Mouse (Mus musculus): Measurements from ENCODE around the gene Naaa.
A peak's percentile ranks its signal among the peaks of the same experiment; 100 is the strongest.

The Naaa gene

DNA sequence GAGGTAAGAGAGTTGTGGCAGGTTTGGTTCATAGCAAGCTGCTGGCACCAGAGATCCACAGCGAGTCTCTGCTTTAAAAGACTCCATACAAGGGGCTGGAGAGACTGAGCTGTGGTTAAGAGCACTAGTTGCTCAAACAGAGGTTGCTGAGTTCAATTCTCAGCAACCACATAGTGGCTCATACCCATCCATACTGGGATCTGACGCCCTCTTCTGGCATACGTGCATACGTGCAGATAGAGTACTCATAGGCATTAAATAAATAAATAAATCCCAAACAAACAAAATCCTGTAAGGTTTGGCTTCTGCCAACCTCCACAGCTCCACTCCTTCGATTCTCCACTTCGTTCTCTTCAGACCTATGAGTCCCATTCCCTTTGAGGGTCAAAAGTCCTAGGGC lies 25.9 kb downstream of the Naaa start:
- H3K9me3 ChIP-seq (ENCODE audit: low read length): no peaks in the 10 kb centered on the region

DNA sequence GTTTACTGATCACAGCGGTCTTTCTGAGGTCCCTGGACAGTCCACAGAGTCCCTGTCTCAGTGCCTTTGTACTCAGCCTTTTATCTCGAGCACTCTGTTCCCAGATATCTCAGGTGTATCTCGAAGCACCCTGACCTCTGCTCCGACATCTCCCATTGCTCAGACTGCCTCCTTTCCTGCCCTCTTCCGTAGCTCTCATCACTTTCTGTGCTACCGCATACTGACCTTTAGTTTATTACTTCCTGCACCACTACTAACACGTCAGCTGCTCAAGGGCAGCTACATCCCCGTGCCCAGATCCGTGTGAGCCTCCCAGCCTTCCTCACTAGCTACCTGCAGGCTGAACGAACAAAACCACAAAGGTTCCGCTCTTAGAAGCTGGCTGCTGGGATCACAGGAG lies 29.4 kb downstream of the Naaa start:
- Histone ChIP-seq H3K4me1 (replicated peaks; ENCODE audit: low read depth, low read length) (peaks cover 31% of the 10 kb centered on the region), H3K27me3 (ENCODE audit: insufficient read depth, low read length) (peaks cover 8% of the 10 kb centered on the region; the same call in 1 of the 2 replicates), H3K4me3 (replicated peaks; ENCODE audit: low read length) (peak overlapping the region; percentile 57), H3K9me3 (ENCODE audit: low read length) (no peaks in the 10 kb centered on the region; the same call in 1 of the 2 replicates), H3K36me3 (ENCODE audit: insufficient read depth, low read length) (peaks cover 6% of the 10 kb centered on the region; the same call in 1 of the 2 replicates)
- TF ChIP-seq POU5F1 (IDR thresholded peaks at IDR 0.05; ENCODE audit: borderline replicate concordance, low read length): no peak
- TF ChIP-seq NANOG (IDR thresholded peaks at IDR 0.05; ENCODE audit: borderline replicate concordance, low read length): no peak

More for the DNA sequence above, 25.9 kb downstream of the Naaa start:
- Histone ChIP-seq H3K36me3 (ENCODE audit: insufficient read depth, low read length) (no peaks in the 10 kb centered on the region), H3K4me1 (replicated peaks; ENCODE audit: low read depth, low read length) (peaks cover 36% of the 10 kb centered on the region), H3K4me3 (replicated peaks; ENCODE audit: low read length) (no peak overlapping the region), H3K27me3 (ENCODE audit: insufficient read depth, low read length) (peaks cover 8% of the 10 kb centered on the region; the same call in 1 of the 2 replicates)
- TF ChIP-seq CTCF (conservative IDR thresholded peaks at IDR 0.05; ENCODE audit: low read length) (peak; percentile 28; the same call in 1 of the 2 replicates), POU5F1 (IDR thresholded peaks at IDR 0.05; ENCODE audit: borderline replicate concordance, low read length) (no peak), NANOG (IDR thresholded peaks at IDR 0.05; ENCODE audit: borderline replicate concordance, low read length) (no peak)

DNA sequence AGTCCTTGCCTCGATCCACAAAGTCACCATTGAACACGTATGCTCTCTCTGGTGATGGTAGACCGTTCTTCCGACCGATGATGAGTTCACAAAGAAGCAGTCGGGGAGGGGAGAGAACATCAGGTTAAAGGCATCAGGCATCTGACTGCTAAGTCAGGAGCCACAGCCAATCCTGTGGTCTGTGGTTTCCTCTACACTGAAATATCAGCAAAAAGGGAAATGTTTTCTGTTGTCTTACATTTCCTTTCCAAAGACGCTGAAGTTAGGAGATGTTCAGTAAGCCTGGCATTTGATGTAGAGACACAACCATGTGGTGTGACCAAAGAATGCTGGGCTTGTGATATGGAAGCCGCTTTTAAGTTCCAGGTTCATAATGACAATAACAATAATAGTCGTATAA lies 32.5 kb downstream of the Naaa start:
- H3K27me3 ChIP-seq (ENCODE audit: insufficient read depth, low read length): peaks cover 8% of the 10 kb centered on the region; the same call in 1 of the 2 replicates
- peaks cover 6% of the 10 kb centered on the region; the same call in 1 of the 2 replicates for H3K36me3 ChIP-seq (ENCODE audit: insufficient read depth, low read length)
- H3K4me1 ChIP-seq (replicated peaks; ENCODE audit: low read depth, low read length): peaks cover 22% of the 10 kb centered on the region
- TF ChIP-seq NANOG (IDR thresholded peaks at IDR 0.05; ENCODE audit: borderline replicate concordance, low read length) (no peak), CTCF (conservative IDR thresholded peaks at IDR 0.05; ENCODE audit: low read length) (no peak), POU5F1 (IDR thresholded peaks at IDR 0.05; ENCODE audit: borderline replicate concordance, low read length) (no peak)
- H3K4me3 ChIP-seq (replicated peaks; ENCODE audit: low read length): no peak overlapping the region
- no peaks in the 10 kb centered on the region; the same call in 1 of the 2 replicates for H3K9me3 ChIP-seq (ENCODE audit: low read length)

DNA sequence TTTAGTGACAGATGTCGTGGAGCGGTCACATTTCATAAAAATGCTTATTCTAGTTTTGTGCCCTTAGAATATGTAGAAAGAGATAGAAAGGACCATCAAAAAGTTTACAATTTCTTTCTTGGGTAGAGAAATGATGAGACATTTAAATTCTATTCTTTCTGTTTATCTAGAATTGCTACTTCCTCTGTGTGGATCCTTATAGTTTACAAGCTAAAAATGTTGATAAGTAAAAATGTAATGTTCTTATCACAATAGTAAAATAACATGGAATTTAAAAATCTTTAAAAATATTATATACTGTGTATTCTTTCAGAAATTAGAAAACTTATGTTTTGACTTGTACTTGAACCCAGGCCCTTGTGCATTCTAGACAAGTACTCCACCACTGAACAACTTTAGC lies 33.1 kb downstream of the Naaa start:
- Histone ChIP-seq H3K4me1 (replicated peaks; ENCODE audit: low read depth, low read length) (peaks cover 19% of the 10 kb centered on the region), H3K9me3 (ENCODE audit: low read length) (no peaks in the 10 kb centered on the region; the same call in 1 of the 2 replicates), H3K4me3 (replicated peaks; ENCODE audit: low read length) (no peak overlapping the region), H3K27me3 (ENCODE audit: insufficient read depth, low read length) (peaks cover 8% of the 10 kb centered on the region; the same call in 1 of the 2 replicates), H3K36me3 (ENCODE audit: insufficient read depth, low read length) (peaks cover 6% of the 10 kb centered on the region; the same call in 1 of the 2 replicates)
- TF ChIP-seq NANOG (IDR thresholded peaks at IDR 0.05; ENCODE audit: borderline replicate concordance, low read length) (no peak), POU5F1 (IDR thresholded peaks at IDR 0.05; ENCODE audit: borderline replicate concordance, low read length) (no peak), CTCF (conservative IDR thresholded peaks at IDR 0.05; ENCODE audit: low read length) (no peak)

DNA sequence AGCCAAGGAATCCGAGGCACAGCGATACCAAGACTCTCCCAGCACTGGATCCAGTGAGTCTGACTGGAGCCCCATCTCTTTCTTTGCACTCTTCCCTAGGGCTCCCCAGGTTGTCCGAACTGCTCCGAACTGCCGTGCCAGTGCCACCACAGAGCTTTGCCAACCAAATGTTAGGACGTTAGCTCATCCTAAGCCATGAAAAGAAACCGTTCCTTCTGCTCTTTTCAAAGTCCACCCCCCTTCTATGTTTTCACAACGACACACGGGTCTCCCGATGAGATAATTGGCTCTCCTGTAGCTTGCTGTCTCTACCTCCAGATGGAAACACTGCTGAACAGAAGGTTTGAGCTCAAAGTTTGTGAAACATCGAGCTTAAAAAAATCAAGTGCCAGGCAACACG lies 37.2 kb downstream of the Naaa start:
- Histone ChIP-seq H3K27me3 (ENCODE audit: insufficient read depth, low read length) (no peaks in the 10 kb centered on the region), H3K4me1 (replicated peaks; ENCODE audit: low read depth, low read length) (peaks cover 26% of the 10 kb centered on the region), H3K36me3 (ENCODE audit: insufficient read depth, low read length) (peaks cover 6% of the 10 kb centered on the region; the same call in 1 of the 2 replicates), H3K4me3 (replicated peaks; ENCODE audit: low read length) (no peak overlapping the region), H3K9me3 (ENCODE audit: low read length) (no peaks in the 10 kb centered on the region; the same call in 1 of the 2 replicates)
- TF ChIP-seq POU5F1 (IDR thresholded peaks at IDR 0.05; ENCODE audit: borderline replicate concordance, low read length) (no peak), NANOG (IDR thresholded peaks at IDR 0.05; ENCODE audit: borderline replicate concordance, low read length) (no peak), CTCF (conservative IDR thresholded peaks at IDR 0.05; ENCODE audit: low read length) (no peak)

DNA sequence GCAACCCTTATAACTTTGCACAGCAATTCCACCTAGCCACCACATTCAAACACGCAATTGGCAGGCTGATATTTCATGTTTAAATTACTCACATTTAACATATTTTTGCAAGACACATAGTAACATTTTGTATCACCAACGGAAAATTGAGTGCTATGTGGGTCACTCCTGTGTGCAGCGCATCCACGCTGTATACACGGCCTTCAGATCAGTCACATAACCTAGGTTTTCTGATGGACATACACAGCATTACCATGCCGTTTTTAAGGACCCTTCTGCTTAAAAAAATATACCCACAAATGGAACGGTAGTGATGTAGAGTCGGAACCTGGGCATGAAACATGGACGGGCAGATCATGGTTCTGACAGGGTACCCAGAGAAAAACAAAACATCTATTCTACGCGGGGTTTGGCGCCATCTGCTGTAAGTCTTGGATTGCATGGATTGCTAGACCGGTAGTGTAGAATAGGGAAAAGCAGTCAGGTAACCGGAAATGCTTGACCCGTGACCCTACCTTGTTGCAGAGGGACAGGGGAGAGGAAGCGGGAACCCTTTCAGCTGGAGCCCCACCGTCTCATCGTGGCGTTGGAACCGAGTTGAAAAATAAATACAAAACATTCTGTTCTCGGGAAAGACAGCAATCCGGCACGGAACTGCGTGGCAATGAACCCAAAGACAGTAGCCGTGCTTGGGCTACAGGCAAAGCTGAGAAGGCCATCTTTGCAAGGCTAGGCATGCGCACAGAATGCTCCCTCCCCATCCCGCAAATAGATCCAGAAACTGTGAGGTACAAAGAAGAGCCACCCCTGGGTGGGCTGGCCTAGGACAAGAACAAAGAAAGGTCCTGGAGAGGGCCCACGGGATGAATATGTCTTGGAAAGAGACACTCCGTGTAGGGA lies 38.4 kb downstream of the Naaa start:
- peaks cover 34% of the 10 kb centered on the region for H3K4me1 ChIP-seq (replicated peaks; ENCODE audit: low read depth, low read length)
- TF ChIP-seq NANOG (IDR thresholded peaks at IDR 0.05; ENCODE audit: borderline replicate concordance, low read length): no peak
- no peak for TF ChIP-seq POU5F1 (IDR thresholded peaks at IDR 0.05; ENCODE audit: borderline replicate concordance, low read length)
- peak; percentile 68 for TF ChIP-seq CTCF (conservative IDR thresholded peaks at IDR 0.05; ENCODE audit: low read length)
- H3K4me3 ChIP-seq (replicated peaks; ENCODE audit: low read length): peak overlapping the region; percentile 67
- no peaks in the 10 kb centered on the region; the same call in 1 of the 2 replicates for H3K9me3 ChIP-seq (ENCODE audit: low read length)
- peaks cover 5% of the 10 kb centered on the region; the same call in 1 of the 2 replicates for H3K36me3 ChIP-seq (ENCODE audit: insufficient read depth, low read length)
- H3K27me3 ChIP-seq (ENCODE audit: insufficient read depth, low read length): no peaks in the 10 kb centered on the region

DNA sequence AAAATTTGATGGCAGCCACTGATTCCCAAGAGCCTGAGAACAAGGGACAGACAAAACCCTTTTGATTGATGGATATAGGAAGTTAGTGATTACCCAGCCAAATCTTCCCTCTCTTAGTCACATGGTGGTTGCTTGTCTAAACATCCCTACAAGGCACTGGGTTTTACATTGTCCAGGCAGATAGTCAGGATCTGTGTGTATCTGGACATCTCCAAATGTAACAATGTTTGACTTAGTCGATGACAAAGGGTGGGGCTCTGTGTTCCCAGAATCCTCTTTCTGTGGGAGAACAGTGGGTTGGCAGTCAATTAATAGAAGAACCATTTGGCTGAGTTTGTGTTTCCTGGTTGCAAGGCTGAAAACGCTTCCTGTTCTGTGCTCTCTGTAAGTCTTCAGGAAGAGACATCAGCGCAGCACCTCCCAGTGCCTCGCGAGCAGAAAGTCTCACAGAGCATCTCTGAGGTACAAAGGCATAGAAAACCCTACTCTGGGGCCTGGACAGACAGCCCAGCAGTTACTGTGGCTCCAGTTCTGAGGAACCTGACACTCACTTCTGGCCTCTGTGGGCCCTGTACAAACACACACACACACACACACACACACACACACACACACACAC lies 42.9 kb downstream of the Naaa start:
- no peaks in the 10 kb centered on the region for H3K27me3 ChIP-seq (ENCODE audit: insufficient read depth, low read length)
- no peaks in the 10 kb centered on the region for H3K9me3 ChIP-seq (ENCODE audit: low read length)
- H3K36me3 ChIP-seq (ENCODE audit: insufficient read depth, low read length): no peaks in the 10 kb centered on the region
- TF ChIP-seq CTCF (conservative IDR thresholded peaks at IDR 0.05; ENCODE audit: low read length): no peak
- no peak for TF ChIP-seq POU5F1 (IDR thresholded peaks at IDR 0.05; ENCODE audit: borderline replicate concordance, low read length)
- no peak for TF ChIP-seq NANOG (IDR thresholded peaks at IDR 0.05; ENCODE audit: borderline replicate concordance, low read length)
- peaks cover 43% of the 10 kb centered on the region for H3K4me1 ChIP-seq (replicated peaks; ENCODE audit: low read depth, low read length)
- H3K4me3 ChIP-seq (replicated peaks; ENCODE audit: low read length): no peak overlapping the region

DNA sequence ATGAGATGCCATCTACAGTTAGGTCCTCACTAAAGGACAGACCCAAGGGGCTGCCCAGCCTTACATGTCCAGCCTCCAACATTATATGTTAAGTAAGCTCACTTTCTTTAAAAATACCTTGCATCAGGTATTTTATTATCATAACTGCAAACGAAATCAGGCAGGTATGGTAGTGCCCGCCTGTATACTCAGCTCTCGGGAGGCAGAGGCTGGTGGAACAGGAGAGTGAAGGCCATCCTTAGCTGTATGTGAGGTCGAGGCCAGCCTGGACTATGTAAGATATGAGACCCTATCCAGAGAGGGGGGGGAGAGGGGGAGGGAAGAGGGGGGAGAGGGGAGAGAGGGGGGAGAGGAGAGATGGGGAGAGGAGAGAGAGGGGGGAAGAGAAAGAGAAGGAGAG lies 44.6 kb downstream of the Naaa start:
- H3K9me3 ChIP-seq (ENCODE audit: low read length): no peaks in the 10 kb centered on the region
- no peak overlapping the region for H3K4me3 ChIP-seq (replicated peaks; ENCODE audit: low read length)
- peaks cover 36% of the 10 kb centered on the region for H3K4me1 ChIP-seq (replicated peaks; ENCODE audit: low read depth, low read length)
- H3K27me3 ChIP-seq (ENCODE audit: insufficient read depth, low read length): no peaks in the 10 kb centered on the region
- TF ChIP-seq NANOG (IDR thresholded peaks at IDR 0.05; ENCODE audit: borderline replicate concordance, low read length): no peak
- no peak for TF ChIP-seq POU5F1 (IDR thresholded peaks at IDR 0.05; ENCODE audit: borderline replicate concordance, low read length)
- TF ChIP-seq CTCF (conservative IDR thresholded peaks at IDR 0.05; ENCODE audit: low read length): no peak
- no peaks in the 10 kb centered on the region for H3K36me3 ChIP-seq (ENCODE audit: insufficient read depth, low read length)

All from E14TG2a.4 (cell line).